Mouse (Mus musculus) liver, embryonic 14.5 days (tissue): Measurements from ENCODE around the gene 1520401A03Rik. TPM values are rescaled to one million over a fixed set of nuclear protein-coding genes. Genes with fewer than 3 reads are reported as not detected.

Experiments
- ATAC-seq: fragments of 200-750 bp; cut with Nextera tagmentation; 2 replicates; pipeline ENCODE4 v1.8.0; 2017; ENCODE audit warnings: moderate number of reproducible peaks, mild to moderate bottlenecking, moderate library complexity; ENCODE audit not compliant: insufficient read depth
- DNase-seq, 3 experiments: peaks; one replicate each; pipeline ENCODE4 v3.0.0-alpha.2; 2012 to 2013; ENCODE audit warnings: low read depth in 3 of 3, low spot score in 3 of 3
- H3K27ac ChIP-seq: fragments of 300-500 bp; sonication (generic); 2 replicates; pipeline ENCODE4 v1.5.1; 2014; ENCODE audit warnings: moderate library complexity, mild to moderate bottlenecking, control low read depth, inconsistent platforms
- H3K27me3 ChIP-seq: fragments of 300-500 bp; sonication (generic); 2 replicates; pipeline ENCODE4 v1.6.1; 2014; ENCODE audit warnings: mild to moderate bottlenecking, low read length, moderate library complexity; ENCODE audit not compliant: control insufficient read depth, insufficient read depth
- H3K36me3 ChIP-seq: fragments of 300-500 bp; sonication (generic); replicated peaks from 2 replicates; pipeline ENCODE4 v1.6.1; 2014; ENCODE audit warnings: low read depth; ENCODE audit not compliant: control insufficient read depth, insufficient read depth
- H3K4me1 ChIP-seq, 2 experiments: fragments of 200-500 bp in 1 of 2; fragments of 300-500 bp in 1 of 2; sonication (generic) in 1 of 2; replicated peaks; 2 replicates each; pipeline ENCODE4 v1.6.1; 2012 to 2014; ENCODE audit warnings: antibody characterized with exemption in 1 of 2, inconsistent platforms in 1 of 2, low read length in 1 of 2; ENCODE audit not compliant: control insufficient read depth in 2 of 2, insufficient read depth in 2 of 2
- H3K4me2 ChIP-seq: fragments of 300-500 bp; sonication (generic); 2 replicates; pipeline ENCODE4 v1.6.1; 2014; ENCODE audit warnings: low read depth, mild to moderate bottlenecking, control low read depth, moderate library complexity
- H3K4me3 ChIP-seq, 2 experiments: fragments of 200-500 bp in 1 of 2; fragments of 300-500 bp in 1 of 2; sonication (generic) in 1 of 2; 2 replicates each; pipeline ENCODE4 v1.5.1; 2012 to 2014; ENCODE audit warnings: low read depth in 2 of 2, low read length in 2 of 2, mild to moderate bottlenecking in 2 of 2, control low read depth in 1 of 2, inconsistent platforms in 1 of 2, moderate library complexity in 1 of 2; ENCODE audit not compliant: insufficient read depth in 1 of 2
- H3K9ac ChIP-seq: fragments of 300-500 bp; sonication (generic); replicated peaks from 2 replicates; pipeline ENCODE4 v1.6.1; 2014; ENCODE audit warnings: mild to moderate bottlenecking, control low read depth, moderate library complexity
- H3K9me3 ChIP-seq: fragments of 300-500 bp; sonication (generic); 2 replicates; pipeline ENCODE4 v1.6.1; 2016; ENCODE audit warnings: low read length, mixed read lengths; ENCODE audit not compliant: control insufficient read depth
- CTCF ChIP-seq: IDR thresholded peaks from 2 replicates; pipeline ENCODE4 v1.5.1; 2016; ENCODE audit warnings: antibody characterized with exemption, low read depth, control low read depth
- EP300 ChIP-seq: IDR thresholded peaks from 2 replicates; pipeline ENCODE4 v1.6.1; 2016; ENCODE audit warnings: antibody characterized with exemption, low read depth
- WGBS: fragments of 180-500 bp; shearing (Covaris S2); extraction: QIAGEN DNeasy Blood & Tissue Kit; methylation state at CpG from one replicate; pipeline ENCODE4 v1.1.7; 2014; ENCODE audit not compliant: insufficient replicate concordance; 5-methylcytosine and 5-hydroxymethylcytosine counted together
- polyA plus RNA-seq, 2 experiments: library from polyadenylated mRNA; depleted of rRNA in 1 of 2; stranded (reverse) in 1 of 2; unstranded in 1 of 2; fragments of >200 nt; fragmentation: Nextera tagmentation in 1 of 2; extraction: Ambion mirVana in 1 of 2; gene quantifications; 2 replicates each; pipeline versions ENCODE4 v1.2.1 to v1.2.3; 2012 to 2014

Gene 1520401A03Rik
- polyA plus RNA-seq, 2 experiments: 0.09 TPM; not detected in 1

DNA sequence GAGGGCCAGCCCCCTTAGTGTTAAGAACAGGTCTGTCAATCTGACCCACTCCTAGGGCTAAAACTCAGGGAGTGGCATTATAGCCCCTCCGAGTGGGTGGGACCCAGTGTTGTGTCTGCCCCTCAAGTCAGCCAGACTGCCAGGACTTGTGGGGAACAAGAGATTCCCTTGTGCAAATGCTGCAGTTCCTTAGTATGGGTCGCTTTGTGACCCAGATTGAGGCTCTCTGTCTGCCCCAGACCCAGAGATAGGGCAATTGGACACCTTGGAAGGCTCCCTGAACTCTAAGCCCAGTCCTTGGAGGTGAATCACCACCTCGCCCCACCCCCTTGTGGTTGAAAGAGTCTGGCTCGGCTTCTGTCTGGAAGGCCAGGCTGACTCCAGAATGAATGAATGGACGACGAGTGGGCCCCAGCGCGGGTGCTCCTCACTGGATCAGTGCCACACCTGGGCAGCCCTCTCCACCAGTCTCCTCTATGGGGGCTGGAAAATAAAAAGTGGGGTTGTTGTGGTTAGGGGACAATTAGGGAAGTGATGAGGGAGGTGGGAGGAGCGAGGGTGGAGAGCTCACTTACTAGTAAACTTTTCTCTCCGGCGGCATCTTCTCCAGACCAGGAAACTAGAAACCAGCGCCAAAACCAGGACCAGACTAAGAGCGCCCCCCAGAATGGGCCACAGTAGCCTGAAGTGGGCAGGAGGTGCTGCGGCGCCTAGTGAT is 46.9 kb downstream of the 1520401A03Rik start:
- Histone ChIP-seq H3K4me2 (peak overlapping the region; percentile 81; the same call in 1 of the 2 replicates), H3K9me3 (no peaks in the 10 kb centered on the region), H3K36me3 (no peaks in the 10 kb centered on the region), H3K4me3 (peak overlapping the region in 1 of 2 experiments; percentile 57; a peak in 2 of 4 replicates), H3K27ac (no peak overlapping the region), H3K4me1 (peaks cover 5 to 16% of the 10 kb centered on the region in 2 experiments), H3K27me3 (peaks cover 44% of the 10 kb centered on the region), H3K9ac (no peak overlapping the region)
- ATAC-seq (no peak), DNase-seq (no peak)
- no peak for TF ChIP-seq EP300
- TF ChIP-seq CTCF: peak; percentile 29
- 10% methylated on average over 15 of the region's 15 CpGs for WGBS

DNA sequence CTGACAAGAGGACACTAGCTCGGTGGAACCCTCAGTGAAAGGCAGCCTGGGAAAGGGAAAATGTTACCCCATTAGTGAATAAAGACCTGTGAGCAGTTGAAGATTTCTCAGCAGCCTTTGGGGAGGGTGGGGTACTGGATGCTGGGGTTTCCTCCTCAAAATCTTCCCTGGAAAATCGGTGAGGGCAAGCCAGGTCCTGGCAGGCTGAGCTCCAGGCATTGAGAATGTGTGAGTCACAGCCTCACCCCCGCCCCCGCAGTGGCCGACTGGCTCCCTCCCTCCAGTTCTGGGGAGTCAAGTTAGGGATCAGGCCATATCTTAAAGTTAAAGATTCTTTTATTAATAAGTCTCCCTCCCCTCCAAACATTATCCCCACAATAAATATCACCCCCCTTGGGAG is 47.5 kb downstream of the 1520401A03Rik start:
- no peak overlapping the region for H3K9ac ChIP-seq
- TF ChIP-seq EP300 (no peak), CTCF (no peak)
- no peak overlapping the region for H3K4me2 ChIP-seq

DNA sequence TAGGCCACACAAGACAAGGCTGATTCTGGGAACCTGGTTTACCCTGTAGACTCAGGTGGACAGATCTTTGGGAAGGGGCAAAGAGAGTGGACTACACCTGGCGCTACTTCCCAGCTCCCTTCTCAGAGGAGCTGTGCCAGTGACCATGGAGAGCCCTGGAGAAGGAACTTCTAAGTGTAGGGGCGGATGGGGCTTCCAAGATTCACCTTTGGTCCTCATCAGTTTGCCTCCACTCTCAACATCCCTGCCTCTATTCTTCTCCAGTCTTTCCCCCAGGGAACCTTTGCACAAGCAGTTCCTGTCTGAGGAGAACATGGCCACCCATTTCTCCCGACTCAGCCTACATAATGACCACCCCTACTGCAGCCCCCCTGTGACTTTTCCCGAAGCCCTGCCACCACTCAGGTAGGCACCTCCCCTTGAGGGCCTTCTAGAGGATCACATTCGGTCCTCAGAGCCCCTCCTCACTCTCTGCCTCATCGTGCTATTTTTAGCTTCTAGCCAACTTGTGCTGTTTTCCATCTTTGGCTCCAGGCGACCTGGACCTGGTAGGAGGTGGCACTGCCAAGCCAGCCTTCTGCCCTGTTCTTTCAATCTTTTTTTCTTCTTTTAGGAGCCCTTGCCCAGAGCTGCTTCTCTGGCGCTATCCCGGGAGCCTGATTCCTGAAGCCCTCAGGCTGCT is 48.2 kb downstream of the 1520401A03Rik start:
- H3K4me2 ChIP-seq: peak overlapping the region; percentile 61
- H3K4me1 ChIP-seq: peaks cover 5 to 16% of the 10 kb centered on the region in 2 experiments
- H3K9me3 ChIP-seq: no peaks in the 10 kb centered on the region
- DNase-seq: no peak
- peak overlapping the region; percentile 31 for H3K9ac ChIP-seq
- 38% methylated on average over 9 of the region's 9 CpGs for whole genome bisulfite sequencing
- H3K4me3 ChIP-seq: peak overlapping the region; percentile 64 to 82
- ATAC-seq: no peak
- no peak for TF ChIP-seq EP300
- H3K27ac ChIP-seq: no peak overlapping the region
- H3K27me3 ChIP-seq: peaks cover 30% of the 10 kb centered on the region
- no peaks in the 10 kb centered on the region for H3K36me3 ChIP-seq

More for the DNA sequence above, 47.5 kb downstream of the 1520401A03Rik start:
- WGBS: 31% methylated on average over 5 of the region's 5 CpGs
- no peaks in the 10 kb centered on the region for H3K36me3 ChIP-seq
- H3K27ac ChIP-seq: no peak overlapping the region
- H3K9me3 ChIP-seq: no peaks in the 10 kb centered on the region
- DNase-seq (no peak), ATAC-seq (no peak)
- peaks cover 5 to 16% of the 10 kb centered on the region in 2 experiments for H3K4me1 ChIP-seq
- H3K4me3 ChIP-seq: no peak overlapping the region
- H3K27me3 ChIP-seq: peaks cover 38% of the 10 kb centered on the region

DNA sequence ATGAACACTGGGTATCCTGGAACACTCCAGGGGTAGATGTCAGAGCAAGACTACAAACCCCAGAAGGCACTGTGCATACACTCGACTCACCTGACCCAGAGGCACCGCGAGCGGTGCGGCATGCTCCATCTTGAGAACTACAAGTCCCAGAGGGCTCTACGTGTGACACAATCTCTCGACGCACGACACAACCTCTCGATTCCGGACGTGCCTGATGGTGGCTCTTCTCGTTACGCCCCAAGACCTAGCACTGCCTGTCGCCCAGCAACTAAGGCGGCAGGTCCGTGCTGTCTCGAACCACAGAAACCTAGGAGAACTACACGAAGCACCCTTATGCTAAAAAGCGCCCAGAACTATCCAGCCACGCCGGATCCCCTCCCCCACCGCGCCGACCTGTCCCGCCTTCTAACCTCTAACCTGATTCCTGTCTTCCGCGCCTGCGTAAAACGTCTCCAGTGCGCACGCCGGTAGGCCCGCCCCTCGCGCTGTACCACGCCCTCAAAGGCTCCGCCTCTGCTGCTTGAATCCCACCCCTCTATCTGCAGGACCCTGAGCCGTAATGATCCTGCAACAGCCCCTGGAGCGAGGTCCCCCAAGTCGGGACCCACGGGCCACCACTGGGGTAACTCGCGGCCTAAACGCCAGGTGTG is 49.0 kb downstream of the 1520401A03Rik start, which contains the start of the genes Hcfc1r1 and Thoc6:
TSS of gene Hcfc1r1 (plus strand) at position 173 of the 650 bp plus-strand sequence.
TSS of gene Thoc6 (minus strand) at position 459 of the 650 bp plus-strand sequence.
- Histone ChIP-seq H3K4me1 (peaks cover 5 to 16% of the 10 kb centered on the region in 2 experiments), H3K4me3 (peak within 1 kb of the TSS; percentile 64 to 82), H3K27me3 (peaks cover 22% of the 10 kb centered on the region), H3K9me3 (no peaks in the 10 kb centered on the region), H3K4me2 (peak within 1 kb of the TSS; percentile 61), H3K36me3 (no peaks in the 10 kb centered on the region), H3K27ac (no peak within 1 kb of the TSS), H3K9ac (peak within 1 kb of the TSS; percentile 36)
- WGBS: under 1% methylated on average over 45 of the region's 45 CpGs
- DNase-seq (peak; percentile 85 to 91 (median 88)), ATAC-seq (peak; percentile 95)
- TF ChIP-seq CTCF: no peak
- TF ChIP-seq EP300: no peak
